Mouse (Mus musculus) T-helper 1 cell (primary cell): ENCODE results near the gene Adamts7.

ENCODE experiments used
- in situ Hi-C: fragments of 300-600 bp; cut with MboI, MseI; formaldehyde crosslinking; loops from one replicate; pipeline ENCODE4 v1.15.1; 2025; ENCODE audit warnings: high pct_unique_total_duplicates

Adamts7 gene

DNA sequence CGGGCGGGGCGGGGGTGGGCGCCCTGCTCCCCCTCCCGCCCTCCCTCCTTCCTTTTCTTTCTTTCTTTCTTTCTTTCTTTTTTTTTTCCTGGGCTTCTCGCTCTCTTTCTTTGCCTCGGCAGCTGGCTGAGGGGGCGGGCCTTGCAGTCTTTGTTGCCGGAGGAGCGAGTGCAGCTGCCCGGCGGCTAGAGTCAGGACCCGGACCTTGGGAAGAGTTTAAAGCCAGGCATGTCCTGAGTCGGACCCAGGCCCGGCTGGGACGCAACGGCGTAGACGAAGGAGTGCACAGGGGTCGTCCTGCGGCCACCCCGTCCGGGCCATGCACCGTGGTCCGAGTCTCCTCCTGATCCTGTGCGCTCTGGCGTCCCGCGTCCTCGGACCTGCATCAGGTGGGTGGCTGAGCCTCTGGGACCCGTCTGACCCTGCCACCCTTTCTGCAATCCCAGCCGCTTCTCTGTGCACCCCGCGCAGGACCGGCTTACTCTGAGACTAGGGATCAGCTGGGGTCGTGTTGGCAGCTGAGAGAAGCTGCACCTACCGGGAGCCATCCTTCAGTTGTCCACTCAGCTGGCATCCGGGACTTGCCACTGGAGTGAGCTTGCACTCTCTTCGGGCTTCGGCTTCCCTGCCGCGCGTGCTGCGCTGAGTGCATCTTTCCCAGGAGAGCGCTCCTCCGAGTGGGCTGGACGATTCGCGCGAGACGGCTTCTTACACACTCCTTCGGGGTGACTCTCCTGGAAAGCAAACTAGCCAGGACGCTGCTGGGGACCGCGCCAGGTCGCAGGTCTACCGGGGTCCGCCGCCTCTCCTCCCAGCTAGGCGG lies at the start of gene Adamts7:
Adamts7 (plus strand) TSS at position 144 of the 823 bp plus-strand sequence.
- in situ Hi-C loops = no loop called here

DNA sequence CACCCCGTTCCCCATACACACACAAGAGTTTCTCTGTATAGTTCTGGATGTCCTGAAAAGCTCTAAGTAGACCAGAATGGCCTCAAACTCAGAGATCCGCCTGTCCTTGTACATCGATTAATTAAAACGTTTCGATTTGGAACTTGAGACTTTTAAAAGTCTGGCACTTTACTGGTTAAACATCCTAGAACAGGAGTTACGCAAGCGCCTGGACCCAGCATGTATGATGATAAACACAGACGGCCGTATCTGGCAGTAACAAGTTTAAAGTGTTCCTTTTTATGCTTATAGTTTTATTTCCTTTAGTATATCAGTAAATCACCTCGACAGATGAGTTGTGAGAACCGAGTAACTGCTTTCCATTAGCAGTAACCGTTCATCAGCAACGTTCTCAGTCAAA lies 49.7 kb upstream of the Adamts7 start:
- in situ Hi-C loops = no loop called here

DNA sequence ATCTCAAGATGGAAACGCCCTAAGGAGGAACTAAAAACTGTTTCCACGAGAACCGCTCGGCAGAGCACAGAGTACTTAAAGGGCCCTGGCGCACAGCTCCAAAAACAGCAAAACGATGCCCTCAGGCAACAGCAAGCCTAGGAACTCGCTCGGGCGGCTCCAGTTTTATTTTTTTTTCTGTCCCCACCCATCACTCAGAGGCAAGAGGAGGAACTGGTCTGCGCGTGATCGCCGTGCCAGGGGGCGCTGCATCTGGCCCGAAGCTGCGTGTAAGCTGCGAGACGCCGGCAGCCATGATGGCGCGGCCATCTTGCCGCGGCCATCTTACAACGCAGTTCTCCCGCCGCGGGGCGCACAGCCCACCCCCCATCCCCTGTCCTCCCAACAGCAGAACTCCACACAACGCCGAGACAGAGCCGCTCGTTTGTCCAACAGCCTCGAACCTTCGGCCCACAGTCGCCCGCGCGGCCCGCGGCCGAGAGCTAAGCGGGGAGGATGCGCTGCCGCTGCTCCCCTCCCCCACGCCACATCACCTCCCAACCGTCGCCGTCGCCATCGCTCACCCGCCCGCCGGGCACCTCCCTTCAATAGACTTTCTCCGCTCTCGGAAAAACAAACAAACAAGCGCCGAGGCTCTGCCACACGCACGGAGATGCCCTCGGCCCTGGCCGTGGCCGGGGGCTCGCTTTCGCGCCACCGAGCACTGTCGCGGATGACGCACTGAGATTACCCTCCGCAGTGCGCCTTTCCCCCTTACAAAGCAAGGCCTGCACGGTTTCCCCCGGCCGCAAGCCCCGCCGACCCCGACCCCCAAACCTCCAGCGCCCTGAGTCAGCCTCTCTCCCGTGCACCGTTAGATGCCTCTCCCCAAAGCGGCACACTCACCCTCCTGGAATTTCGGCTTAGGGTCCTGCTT lies 49.0 kb upstream of the Adamts7 start:
- in situ Hi-C loops = no loop called here

DNA sequence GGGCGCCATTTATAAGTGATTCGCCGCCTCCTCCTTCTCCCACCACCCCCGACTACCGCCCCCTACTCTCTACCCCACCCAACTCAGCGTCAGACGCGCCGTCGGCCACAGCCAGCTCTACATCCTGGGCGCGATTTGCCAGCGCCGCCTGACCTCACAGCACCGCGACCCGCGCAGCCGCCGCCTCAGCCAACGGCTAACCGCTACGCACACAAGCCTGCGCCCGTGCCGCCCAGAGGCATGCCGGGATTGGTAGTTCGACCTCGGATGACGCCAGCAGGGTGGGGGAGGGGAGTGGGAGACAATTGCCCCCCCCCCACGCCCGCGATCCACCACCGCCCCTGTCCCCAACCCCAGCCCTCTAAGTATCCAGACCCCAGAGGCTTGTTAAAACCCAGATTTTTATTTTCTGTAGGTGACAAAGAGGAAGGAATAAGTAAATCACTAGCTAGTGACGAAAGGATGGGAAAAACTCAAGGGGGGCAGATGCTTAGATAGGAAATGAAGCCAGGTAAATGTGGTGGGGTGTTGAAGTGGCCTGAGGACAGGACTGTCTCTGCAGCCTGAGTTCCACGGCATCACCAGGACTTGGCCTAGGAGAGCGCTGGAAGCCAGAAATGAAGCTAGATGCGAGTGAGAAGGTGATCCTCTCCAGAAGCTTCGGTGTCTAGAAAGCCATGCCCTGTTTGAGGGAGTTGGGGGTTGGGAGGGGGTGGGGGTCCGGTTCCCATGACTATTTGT lies 48.1 kb upstream of the Adamts7 start, which contains the start of gene Morf4l1:
Morf4l1 (minus strand) TSS at position 208 of the 741 bp plus-strand sequence.
- in situ Hi-C loops = no loop called here

- in situ Hi-C loops = no loop called here
These were observed 47.6 kb upstream of the Adamts7 start for GRCm38 (mm10) chr9:90115308-90115700.

DNA sequence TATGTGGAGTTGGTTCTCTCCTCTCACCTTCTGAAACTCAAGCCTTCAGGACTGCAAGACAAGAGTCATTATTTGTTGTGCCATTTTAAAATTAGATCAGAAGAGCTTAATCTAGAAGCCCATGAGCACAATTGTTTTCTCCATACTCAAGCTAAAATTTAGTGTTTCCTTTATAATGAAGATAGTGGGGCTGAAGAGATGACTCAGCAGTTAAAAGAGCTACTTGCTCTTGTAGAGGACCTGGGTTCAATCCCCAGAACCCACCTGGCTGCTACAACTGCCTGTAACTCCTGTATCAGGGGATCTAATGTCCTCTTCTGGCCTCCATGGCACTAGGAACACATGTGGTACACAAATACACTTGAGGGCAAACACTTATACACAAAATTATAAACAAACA lies 45.6 kb upstream of the Adamts7 start:
- in situ Hi-C loops = no loop called here

DNA sequence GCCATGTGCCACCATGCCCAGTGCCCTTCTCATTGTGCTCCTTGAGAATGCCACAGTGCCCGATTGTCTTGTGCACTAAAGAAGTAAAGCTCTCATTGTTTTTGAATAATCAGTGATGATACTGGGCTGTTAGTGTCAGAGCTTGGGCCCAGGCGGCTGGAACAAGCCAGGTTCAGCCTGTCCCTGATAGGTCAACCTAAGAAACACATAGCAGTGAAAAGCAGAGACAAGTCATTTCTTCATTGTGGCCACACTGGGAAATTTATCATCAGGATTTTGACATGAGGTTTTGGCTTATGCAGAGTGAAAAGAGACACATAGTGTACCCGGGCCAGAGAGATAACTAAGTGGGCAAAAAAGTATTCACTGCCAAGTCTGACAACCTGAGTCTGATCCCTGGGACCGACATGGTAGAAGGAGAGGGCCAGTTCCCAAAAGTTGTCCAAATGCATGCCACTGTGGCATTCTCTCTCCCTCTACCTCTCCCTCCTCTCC lies 40.6 kb upstream of the Adamts7 start:
- in situ Hi-C loops = no loop called here

GRCm38 (mm10) chr9:90124156-90124872 lies 38.6 kb upstream of the Adamts7 start:
- in situ Hi-C loops = no loop called here

DNA sequence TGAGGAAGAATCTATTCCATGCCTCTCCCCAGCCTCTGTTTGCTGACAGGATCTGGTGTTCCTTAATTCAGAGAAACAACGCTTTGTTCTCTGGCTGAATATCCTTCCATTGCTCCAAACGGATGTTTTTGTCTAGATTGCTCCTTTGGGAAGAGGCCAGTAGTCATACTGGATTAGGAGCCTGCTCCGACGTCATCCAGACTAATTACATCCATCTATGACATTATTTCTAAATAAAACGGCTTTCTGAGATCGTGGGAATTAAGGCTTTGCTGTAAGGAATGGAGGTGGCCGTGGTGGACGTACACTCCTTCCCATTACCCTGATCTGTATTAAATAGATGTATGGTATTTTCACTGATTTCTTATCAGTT lies 38.0 kb upstream of the Adamts7 start:
- in situ Hi-C loops = no loop called here

GRCm38 (mm10) chr9:90125416-90126099 lies 37.3 kb upstream of the Adamts7 start:
- in situ Hi-C loops = no loop called here

DNA sequence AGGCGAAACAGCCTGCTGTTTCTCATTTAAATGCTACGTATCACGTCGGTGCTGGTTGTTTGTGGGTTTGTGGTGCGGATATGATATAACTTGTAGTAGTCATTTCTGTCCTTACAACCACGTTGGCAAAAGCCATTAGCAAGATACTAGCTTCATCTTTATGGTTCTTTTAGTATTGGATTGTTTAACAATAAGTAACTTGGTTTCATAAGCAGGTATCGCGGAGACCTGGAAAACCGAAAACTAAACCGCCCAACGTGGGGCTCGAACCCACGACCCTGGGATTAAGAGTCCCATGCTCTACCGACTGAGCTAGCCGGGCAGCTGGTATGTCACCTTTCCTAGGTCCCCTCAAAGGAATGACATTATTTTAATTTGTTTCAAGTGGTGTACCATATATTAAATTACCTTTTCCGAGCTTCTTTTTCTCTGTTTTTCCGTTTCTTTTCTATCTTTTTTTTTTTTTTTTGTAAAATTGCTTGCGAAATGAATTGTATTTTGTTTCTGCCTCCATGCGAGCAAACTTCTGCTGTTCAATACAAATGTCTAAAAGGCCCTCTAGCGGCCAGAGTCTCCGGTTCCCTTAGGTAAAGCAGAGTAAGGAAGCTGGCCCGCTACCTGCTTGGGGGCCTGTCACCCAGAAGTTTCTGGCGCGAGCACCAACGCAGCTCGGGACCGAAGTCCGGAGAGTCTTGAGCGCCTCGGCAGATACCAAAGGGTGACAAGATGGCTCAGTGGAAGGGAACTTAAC lies 36.4 kb upstream of the Adamts7 start:
- in situ Hi-C loops = no loop called here

DNA sequence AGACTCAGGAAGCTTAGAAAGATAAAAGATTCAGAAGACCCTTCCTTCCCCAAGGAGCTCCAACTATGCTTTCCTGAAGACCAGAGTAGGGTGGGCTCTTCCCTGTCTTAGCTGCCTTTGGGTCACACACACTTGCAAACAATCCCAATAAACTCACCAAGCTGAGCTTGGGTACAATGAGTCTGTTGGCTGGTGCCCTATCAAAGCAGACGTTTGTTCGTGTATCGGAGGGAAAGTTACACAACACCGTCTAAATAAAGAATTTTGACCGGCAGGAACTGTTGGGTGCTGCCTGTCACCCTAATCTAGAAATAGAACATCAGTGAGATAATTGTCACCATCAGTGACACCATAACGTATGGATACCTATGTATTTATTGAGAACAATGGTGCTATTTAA lies 35.7 kb upstream of the Adamts7 start:
- in situ Hi-C loops = no loop called here

- in situ Hi-C loops = no loop called here
These were observed 34.1 kb upstream of the Adamts7 start for GRCm38 (mm10) chr9:90128636-90129201.

- in situ Hi-C loops = no loop called here
These were observed 29.1 kb upstream of the Adamts7 start for GRCm38 (mm10) chr9:90133562-90134355.

DNA sequence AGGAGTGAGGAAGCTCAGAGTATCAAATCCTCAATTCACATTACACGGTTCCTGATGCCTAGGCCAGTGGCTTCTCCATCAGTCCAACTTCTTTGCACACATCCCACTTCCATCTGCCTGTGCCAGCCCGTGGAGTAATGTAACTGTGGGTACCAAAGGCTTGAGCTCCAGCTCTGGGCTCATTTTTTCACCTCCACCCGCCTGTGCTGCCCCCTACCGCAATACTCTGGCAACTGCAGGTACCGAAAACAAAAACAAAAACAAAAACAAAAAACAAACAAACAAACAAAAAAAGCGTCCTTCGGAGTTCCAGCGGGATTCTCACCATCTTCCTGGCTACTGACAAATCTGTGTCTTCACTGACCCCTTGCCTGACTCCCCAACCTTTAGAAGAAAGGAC lies 27.4 kb upstream of the Adamts7 start:
- in situ Hi-C loops = no loop called here

DNA sequence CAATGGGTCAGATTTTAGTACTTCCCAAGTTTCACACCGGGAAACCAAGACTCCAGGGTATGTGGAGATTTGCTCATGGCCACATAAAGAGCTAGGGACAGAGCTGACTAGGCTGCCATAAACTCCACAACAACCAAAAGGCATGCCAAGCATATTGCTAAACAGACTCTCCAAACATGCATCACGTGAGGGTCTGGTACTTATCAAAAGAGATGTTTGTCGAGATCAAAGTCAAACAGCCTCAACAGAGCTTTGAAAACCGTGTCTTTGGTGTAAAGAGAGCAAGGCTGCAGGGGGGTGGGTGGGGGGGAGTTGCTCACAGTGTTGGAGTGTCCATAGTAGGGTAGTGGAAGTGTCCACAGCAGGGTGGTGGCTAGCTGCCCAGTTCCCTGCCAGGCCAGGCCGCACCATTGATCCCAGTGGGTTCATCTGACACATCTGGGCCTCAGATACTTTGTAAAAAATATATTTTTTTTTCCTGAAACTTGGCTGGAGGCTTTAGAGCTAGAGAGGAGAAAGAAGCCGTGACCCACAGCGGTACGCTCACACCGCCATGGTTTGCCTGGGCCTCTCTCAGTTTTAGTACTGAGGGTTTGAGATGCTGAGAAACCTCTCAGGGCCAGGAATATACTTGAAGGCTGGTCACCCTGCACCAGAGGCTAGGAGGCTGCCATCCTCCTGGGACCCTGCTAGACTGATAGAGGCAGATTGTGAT lies 26.7 kb upstream of the Adamts7 start:
- in situ Hi-C loops = no loop called here

- in situ Hi-C loops = no loop called here
These were observed 26.2 kb upstream of the Adamts7 start for GRCm38 (mm10) chr9:90136678-90136965.

GRCm38 (mm10) chr9:90145788-90146187 lies 17.1 kb upstream of the Adamts7 start:
- in situ Hi-C loops = no loop called here
